Mouse (Mus musculus): ENCODE data around the gene Ampd2.

GRCm38 (mm10) chr3:108048306-108048705, 38.1 kb downstream of the Ampd2 start:
- TF ChIP-seq CTCF (IDR thresholded peaks at IDR 0.05; ENCODE audit: control insufficient read depth, insufficient read depth, low read length) = no peak
- TF ChIP-seq POLR2A (IDR thresholded peaks at IDR 0.05; ENCODE audit: borderline replicate concordance, control insufficient read depth, low read depth, low read length) = no peak
